Mouse (Mus musculus): ENCODE results near the gene Stk40. TPM values are rescaled to one million over a fixed set of nuclear protein-coding genes. Genes with fewer than 3 reads are reported as not detected.

The Stk40 gene
- polyA plus RNA-seq, 1 experiment from 2014 or later = 40.7 TPM

DNA sequence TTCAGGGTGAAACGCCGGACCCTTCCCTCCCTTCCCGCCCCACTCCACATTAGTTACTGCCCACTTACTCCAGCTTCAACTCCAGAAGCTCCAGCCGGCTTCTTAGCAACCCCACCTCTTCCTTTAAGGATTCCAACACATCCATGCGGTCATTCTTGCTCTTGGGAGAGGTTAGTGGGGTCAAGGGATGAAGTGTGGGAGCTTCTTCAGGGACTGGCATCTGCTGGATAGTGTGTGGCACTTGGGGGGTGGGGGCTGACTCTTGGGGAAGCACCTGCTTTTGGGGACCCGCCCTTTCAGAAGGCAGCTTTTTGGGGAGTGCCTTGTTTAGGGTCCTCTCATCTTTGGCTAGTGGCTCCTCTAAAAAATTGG lies 47.2 kb downstream of the Stk40 start:
- peak overlapping the region; percentile 47 for H3K4me3 ChIP-seq
- 36% methylated on average over 6 of the region's 6 CpGs for WGBS
- no peak for ATAC-seq (ENCODE audit: borderline replicate concordance, extremely low read depth, low FRiP score, low TSS enrichment)
- peaks cover 19% of the 10 kb centered on the region; the same call in 1 of the 2 replicates for H3K36me3 ChIP-seq
- H3K4me2 ChIP-seq = peak overlapping the region; percentile 60
- peak overlapping the region; percentile 20; the same call in 1 of the 2 replicates for H3K9ac ChIP-seq
- H3K4me1 ChIP-seq = peaks cover 67% of the 10 kb centered on the region
- no peaks in the 10 kb centered on the region for H3K9me3 ChIP-seq
- H3K27ac ChIP-seq = peak overlapping the region; percentile 98
- H3K27me3 ChIP-seq = no peaks in the 10 kb centered on the region

DNA sequence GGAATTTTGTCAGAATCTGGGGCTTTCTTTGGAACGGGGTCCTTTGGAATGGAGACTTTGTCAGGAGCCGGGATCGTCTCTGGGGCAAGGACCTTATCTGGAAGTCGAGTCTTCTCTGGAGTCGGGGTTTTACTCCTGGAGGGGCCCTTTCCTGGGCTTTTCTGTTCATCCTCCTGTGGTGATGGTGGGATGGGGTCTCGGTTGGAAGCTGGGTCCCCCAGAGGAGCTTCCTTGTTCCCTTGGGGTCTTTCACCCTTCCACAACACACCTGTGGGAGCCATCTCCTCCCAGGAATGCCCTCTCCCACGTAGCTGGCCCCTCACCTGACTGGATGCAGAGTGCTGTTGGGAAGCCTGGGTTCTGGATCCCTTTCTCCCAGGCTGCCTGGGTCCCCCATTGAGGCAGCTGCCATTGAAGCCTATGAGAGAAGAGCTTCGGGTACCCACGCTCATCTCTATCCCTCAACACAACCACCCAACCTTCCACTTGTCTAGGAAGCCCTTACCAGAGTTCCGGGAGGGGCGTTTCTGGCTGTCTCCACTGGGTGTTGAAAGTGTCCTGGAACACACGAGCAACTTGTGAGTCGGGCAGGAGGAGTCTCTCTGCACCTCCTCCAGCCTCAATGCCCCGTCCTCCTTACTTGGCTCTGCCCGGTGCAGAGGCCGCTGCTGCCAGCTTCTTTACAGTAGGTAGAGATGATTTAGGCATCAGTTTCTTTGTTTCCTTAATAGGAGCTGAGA lies 48.1 kb downstream of the Stk40 start:
- H3K4me1 ChIP-seq = peaks cover 66% of the 10 kb centered on the region

DNA sequence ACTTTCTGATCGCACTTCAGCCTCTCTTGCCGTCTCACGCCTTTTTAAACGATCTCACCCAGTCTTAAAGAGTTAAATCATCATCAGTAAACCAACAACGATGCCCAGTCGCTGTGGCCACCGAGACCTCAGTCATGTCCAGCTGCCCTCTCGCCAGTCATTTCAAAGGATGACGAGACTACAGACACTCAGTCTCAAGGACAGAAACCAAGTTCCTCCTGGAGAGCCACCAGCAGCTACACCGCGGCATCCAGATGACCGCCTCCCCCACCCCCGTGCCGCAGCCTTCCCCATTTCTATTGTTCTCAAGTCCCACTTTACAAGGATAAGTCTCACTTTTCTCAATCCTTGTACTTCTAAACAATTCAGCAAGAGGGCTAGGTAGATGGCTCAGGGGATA lies 49.1 kb downstream of the Stk40 start:
- Histone ChIP-seq H3K9ac (no peak overlapping the region), H3K27me3 (no peaks in the 10 kb centered on the region), H3K27ac (no peak overlapping the region), H3K4me3 (no peak overlapping the region), H3K4me1 (peaks cover 56% of the 10 kb centered on the region), H3K4me2 (no peak overlapping the region), H3K9me3 (no peaks in the 10 kb centered on the region), H3K36me3 (peaks cover 19% of the 10 kb centered on the region; the same call in 1 of the 2 replicates)
- 47% methylated on average over 14 of the region's 14 CpGs for WGBS
- ATAC-seq (ENCODE audit: borderline replicate concordance, extremely low read depth, low FRiP score, low TSS enrichment) = no peak

More for the DNA sequence above, 48.1 kb downstream of the Stk40 start:
- no peak for ATAC-seq (ENCODE audit: borderline replicate concordance, extremely low read depth, low FRiP score, low TSS enrichment)
- Histone ChIP-seq H3K36me3 (peaks cover 19% of the 10 kb centered on the region; the same call in 1 of the 2 replicates), H3K27ac (no peak overlapping the region), H3K4me2 (0 out of 2 replicates have a peak overlapping the region, but pooled peaks have one; percentile 60), H3K27me3 (no peaks in the 10 kb centered on the region), H3K9me3 (no peaks in the 10 kb centered on the region), H3K9ac (0 out of 2 replicates have a peak overlapping the region, but pooled peaks have one; percentile 20), H3K4me3 (no peak overlapping the region)
- WGBS = 79% methylated on average over 16 of the region's 16 CpGs

DNA sequence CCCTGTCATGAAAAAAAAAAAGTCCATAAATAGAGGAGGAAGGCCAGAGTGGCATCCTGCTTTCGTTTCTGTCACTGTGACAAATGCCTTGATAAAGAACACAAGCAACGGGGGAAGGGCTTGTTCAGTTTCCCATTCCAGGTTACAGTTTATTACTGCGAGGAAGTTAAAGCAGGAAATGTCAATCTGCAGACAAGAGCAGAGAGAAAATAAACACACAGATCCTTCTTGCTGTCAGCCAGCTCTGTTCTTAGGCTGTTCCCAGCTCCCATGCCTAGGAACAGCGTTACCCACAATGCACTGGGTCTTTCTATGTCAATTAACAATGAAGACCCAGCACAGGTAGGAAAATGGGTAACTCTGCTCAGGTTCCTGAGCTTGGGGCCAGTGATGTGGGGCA lies 51.4 kb downstream of the Stk40 start:
- Histone ChIP-seq H3K4me1 (peaks cover 53% of the 10 kb centered on the region), H3K4me3 (no peak overlapping the region), H3K27ac (peak overlapping the region; percentile 78), H3K36me3 (peaks cover 19% of the 10 kb centered on the region; the same call in 1 of the 2 replicates), H3K9ac (no peak overlapping the region), H3K4me2 (no peak overlapping the region), H3K9me3 (no peaks in the 10 kb centered on the region), H3K27me3 (no peaks in the 10 kb centered on the region)
- no peak for ATAC-seq (ENCODE audit: borderline replicate concordance, extremely low read depth, low FRiP score, low TSS enrichment)
- 23% methylated on average over 4 of the region's 4 CpGs for WGBS

DNA sequence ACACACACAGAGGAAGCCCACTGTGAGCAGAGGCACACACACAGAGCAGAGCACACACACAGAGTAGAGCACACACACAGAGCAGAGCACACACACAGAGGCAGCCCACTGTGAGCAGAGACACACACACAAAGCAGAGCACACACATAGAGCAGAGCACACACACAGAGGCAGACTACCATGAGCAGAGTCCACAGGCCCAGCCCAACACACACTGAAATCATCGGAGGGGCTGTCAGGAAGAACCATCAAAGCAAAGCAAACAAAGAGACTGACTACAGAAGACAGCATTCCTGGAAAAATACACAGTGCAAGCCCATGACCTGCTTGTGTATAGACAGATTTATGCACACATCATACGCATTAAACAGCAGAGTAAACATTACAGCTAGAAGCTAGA lies 52.1 kb downstream of the Stk40 start:
- ATAC-seq (ENCODE audit: borderline replicate concordance, extremely low read depth, low FRiP score, low TSS enrichment) = peak; percentile 6; the same call in 1 of the 2 replicates
- Histone ChIP-seq H3K27me3 (no peaks in the 10 kb centered on the region), H3K9ac (no peak overlapping the region), H3K4me2 (no peak overlapping the region), H3K36me3 (peaks cover 19% of the 10 kb centered on the region; the same call in 1 of the 2 replicates), H3K4me1 (peaks cover 46% of the 10 kb centered on the region), H3K4me3 (no peak overlapping the region), H3K9me3 (no peaks in the 10 kb centered on the region), H3K27ac (peak overlapping the region; percentile 78)
- 21% methylated on average over 2 of the region's 2 CpGs for WGBS

DNA sequence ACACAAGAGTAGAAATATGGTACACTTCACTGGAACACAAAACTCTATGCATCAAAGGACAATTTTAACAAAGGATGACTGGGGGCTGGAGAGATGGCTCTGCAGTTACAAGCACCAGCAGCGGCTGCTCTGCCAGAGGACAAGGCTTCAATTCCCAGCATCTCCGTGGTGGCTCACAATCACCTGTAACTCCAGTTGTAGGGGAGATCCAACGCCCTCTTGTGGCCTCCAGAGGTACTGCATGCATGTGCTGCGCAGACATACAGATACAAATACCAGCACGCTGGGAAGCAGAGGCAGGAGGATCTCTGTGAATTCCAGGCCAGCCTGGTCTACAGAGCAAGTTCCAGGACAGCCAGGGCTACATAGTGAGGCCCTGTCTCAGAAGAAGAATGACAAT lies 52.9 kb downstream of the Stk40 start:
- peaks cover 40% of the 10 kb centered on the region for H3K4me1 ChIP-seq
- H3K27me3 ChIP-seq = no peaks in the 10 kb centered on the region
- no peak for ATAC-seq (ENCODE audit: borderline replicate concordance, extremely low read depth, low FRiP score, low TSS enrichment)
- H3K36me3 ChIP-seq = peaks cover 12% of the 10 kb centered on the region; the same call in 1 of the 2 replicates
- no peak overlapping the region for H3K4me2 ChIP-seq
- H3K4me3 ChIP-seq = no peak overlapping the region
- 66% methylated on average over 5 of the region's 5 CpGs for WGBS
- no peak overlapping the region for H3K9ac ChIP-seq
- H3K9me3 ChIP-seq = no peaks in the 10 kb centered on the region
- peak overlapping the region; percentile 78; the same call in 1 of the 2 replicates for H3K27ac ChIP-seq

DNA sequence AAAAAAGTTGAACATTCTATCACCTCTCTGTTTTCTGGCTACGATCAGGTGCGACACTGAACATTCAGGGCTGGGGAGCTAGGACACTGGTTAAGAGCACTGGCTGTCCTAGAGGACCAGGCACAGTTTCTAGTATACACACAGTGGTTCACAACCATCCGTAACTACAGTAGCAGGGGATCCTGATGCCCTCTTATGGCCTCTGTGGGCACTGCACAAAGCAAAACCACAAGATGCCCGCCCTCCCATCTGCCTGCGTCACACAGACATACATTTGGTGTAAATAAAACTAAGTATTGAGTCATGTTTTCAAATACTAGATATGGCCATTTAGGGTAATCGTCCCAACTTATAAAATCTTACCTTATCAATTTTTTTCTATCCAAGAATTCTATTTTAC lies 53.8 kb downstream of the Stk40 start:
- H3K36me3 ChIP-seq = peaks cover 3% of the 10 kb centered on the region; the same call in 1 of the 2 replicates
- no peak overlapping the region for H3K9ac ChIP-seq
- H3K4me3 ChIP-seq = no peak overlapping the region
- no peaks in the 10 kb centered on the region for H3K27me3 ChIP-seq
- H3K4me1 ChIP-seq = peaks cover 41% of the 10 kb centered on the region
- no peak overlapping the region for H3K27ac ChIP-seq
- no peaks in the 10 kb centered on the region for H3K9me3 ChIP-seq
- no peak for ATAC-seq (ENCODE audit: borderline replicate concordance, extremely low read depth, low FRiP score, low TSS enrichment)
- 85% methylated on average over 6 of the region's 6 CpGs for WGBS
- H3K4me2 ChIP-seq = no peak overlapping the region

DNA sequence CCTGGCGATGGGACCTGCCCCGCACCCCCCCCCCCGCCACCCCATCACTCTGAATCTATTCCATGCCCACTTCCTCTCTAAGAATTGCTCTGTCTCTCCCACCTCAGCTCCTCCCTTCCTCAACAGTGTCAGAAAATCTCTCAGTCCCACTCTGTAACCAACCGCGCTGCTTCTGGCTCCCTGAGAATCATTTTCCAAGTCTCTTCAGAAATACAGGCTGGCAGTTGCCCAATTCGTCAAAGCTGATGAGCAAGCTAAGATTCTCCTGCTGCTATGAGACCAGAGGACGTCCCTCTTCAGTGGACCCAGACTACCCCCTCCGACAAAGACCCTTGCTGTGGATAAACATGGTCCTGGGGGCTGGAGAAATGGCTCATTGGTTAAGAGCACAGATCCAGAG lies 55.7 kb downstream of the Stk40 start:
- Histone ChIP-seq H3K27ac (no peak overlapping the region; the same call in 1 of the 2 replicates), H3K4me1 (peaks cover 50% of the 10 kb centered on the region), H3K27me3 (no peaks in the 10 kb centered on the region), H3K4me2 (no peak overlapping the region), H3K9me3 (no peaks in the 10 kb centered on the region), H3K9ac (no peak overlapping the region), H3K4me3 (no peak overlapping the region), H3K36me3 (no peaks in the 10 kb centered on the region)
- 60% methylated on average over 8 of the region's 8 CpGs for WGBS
- ATAC-seq (ENCODE audit: borderline replicate concordance, extremely low read depth, low FRiP score, low TSS enrichment) = no peak

DNA sequence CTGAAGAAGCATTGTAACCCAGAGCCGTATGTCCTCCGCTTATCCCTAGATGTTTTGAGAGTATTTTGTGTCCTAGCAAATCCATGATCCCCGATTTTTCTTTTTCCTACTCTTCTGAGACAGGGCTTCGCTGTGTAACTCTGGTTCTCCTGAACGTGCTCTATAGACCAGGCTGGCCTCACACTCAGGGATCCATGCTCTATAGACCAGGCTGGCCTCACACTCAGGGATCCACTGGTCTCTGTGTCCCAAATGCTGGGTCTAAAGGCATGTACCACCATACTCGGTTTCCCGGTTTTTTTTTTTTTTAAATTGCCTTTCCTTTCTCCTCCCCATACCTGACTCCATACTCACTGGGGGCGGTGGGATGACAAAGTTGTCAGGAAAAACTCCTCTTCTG lies 57.2 kb downstream of the Stk40 start:
- 87% methylated on average over 8 of the region's 8 CpGs for WGBS

DNA sequence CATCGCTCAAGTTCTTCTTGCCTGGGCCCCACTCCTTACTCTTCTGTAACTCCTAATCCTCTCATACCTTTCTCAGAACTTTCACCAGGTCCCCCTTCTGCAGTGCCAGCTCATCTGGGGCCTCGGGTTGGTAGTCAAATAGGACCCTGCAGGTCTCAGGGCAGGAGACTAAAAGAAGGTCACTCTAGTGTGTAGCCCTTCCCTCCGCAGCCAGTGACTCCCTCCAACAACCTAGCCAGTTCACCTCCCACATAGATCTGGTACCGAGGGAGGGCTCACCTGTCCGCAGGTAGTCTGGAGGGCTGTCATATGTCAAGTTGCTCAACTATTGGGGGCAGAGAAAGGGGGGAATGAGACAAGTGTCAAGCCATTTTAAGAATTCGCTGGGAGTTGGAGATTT lies 57.7 kb downstream of the Stk40 start:
- no peaks in the 10 kb centered on the region for H3K9me3 ChIP-seq
- WGBS = 83% methylated on average over 6 of the region's 6 CpGs
- H3K27ac ChIP-seq = no peak overlapping the region
- H3K9ac ChIP-seq = no peak overlapping the region
- peaks cover 11% of the 10 kb centered on the region for H3K36me3 ChIP-seq
- ATAC-seq (ENCODE audit: borderline replicate concordance, extremely low read depth, low FRiP score, low TSS enrichment) = no peak
- no peak overlapping the region for H3K4me3 ChIP-seq
- H3K4me1 ChIP-seq = peaks cover 33% of the 10 kb centered on the region
- H3K27me3 ChIP-seq = no peaks in the 10 kb centered on the region
- no peak overlapping the region for H3K4me2 ChIP-seq

More for the DNA sequence above, 57.2 kb downstream of the Stk40 start:
- Histone ChIP-seq H3K9ac (no peak overlapping the region), H3K27me3 (no peaks in the 10 kb centered on the region), H3K4me2 (no peak overlapping the region), H3K36me3 (peaks cover 6% of the 10 kb centered on the region), H3K4me3 (no peak overlapping the region), H3K4me1 (peaks cover 37% of the 10 kb centered on the region), H3K9me3 (no peaks in the 10 kb centered on the region), H3K27ac (no peak overlapping the region)
- ATAC-seq (ENCODE audit: borderline replicate concordance, extremely low read depth, low FRiP score, low TSS enrichment) = no peak

DNA sequence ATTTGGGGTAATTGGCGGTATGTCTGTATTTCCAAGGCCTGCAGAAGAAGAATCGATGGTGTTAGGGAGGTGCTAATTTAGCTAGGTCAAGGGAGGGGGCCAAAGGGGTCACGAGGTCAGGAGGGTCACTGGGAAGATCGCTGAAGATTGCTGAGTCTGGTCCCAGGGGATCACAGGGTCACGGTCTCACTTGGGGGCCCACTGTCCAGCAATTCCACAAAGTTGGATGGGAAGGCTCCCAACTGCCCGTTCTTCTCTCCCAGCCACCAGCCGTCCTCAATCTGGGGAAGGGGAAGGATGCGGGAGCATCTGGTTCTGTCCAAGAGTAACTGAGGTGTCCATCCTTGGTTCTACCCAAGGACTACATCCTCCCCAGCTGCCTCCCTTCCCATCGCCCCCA lies 58.2 kb downstream of the Stk40 start:
- Histone ChIP-seq H3K9ac (peak overlapping the region; percentile 61; the same call in 1 of the 2 replicates), H3K9me3 (no peaks in the 10 kb centered on the region), H3K4me2 (peak overlapping the region; percentile 96), H3K27ac (peak overlapping the region; percentile 89; the same call in 1 of the 2 replicates), H3K4me3 (peak overlapping the region; percentile 55), H3K4me1 (peaks cover 30% of the 10 kb centered on the region), H3K27me3 (no peaks in the 10 kb centered on the region), H3K36me3 (peaks cover 16% of the 10 kb centered on the region)
- ATAC-seq (ENCODE audit: borderline replicate concordance, extremely low read depth, low FRiP score, low TSS enrichment) = peak; percentile 16
- WGBS = 63% methylated on average over 9 of the region's 9 CpGs

DNA sequence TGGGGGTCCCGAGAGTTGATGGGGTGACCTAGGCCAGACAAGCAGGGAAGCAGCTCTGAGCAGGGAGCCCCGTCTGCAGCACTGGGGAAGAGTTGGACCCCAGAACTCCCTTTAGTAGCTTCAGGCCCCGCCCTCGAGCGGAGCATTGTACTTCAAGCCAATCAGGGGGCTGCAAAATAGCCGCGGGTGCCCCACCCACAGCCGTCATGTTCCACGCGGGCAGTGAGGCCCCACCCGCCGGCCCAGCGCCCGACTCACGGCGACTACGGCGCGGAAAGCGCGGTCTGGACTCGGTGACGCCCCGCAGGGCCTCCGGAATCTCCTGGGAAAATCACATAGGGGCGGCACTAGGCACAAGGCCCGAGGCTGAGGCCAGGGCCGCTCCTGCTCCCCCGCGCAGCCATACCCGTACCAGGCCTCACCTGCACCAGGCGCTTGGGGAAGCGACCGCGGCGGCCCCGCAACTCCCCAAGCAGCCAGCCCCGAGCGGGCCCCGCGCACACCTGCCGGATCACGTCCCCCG lies 58.8 kb downstream of the Stk40 start:
- peak overlapping the region; percentile 61 for H3K9ac ChIP-seq
- H3K9me3 ChIP-seq = no peaks in the 10 kb centered on the region
- H3K27ac ChIP-seq = peak overlapping the region; percentile 89
- peaks cover 20% of the 10 kb centered on the region for H3K36me3 ChIP-seq
- H3K4me2 ChIP-seq = peak overlapping the region; percentile 96
- peaks cover 30% of the 10 kb centered on the region for H3K4me1 ChIP-seq
- peak overlapping the region; percentile 55 for H3K4me3 ChIP-seq
- ATAC-seq (ENCODE audit: borderline replicate concordance, extremely low read depth, low FRiP score, low TSS enrichment) = peak; percentile 93
- no peaks in the 10 kb centered on the region for H3K27me3 ChIP-seq
- WGBS = under 1% methylated on average over 44 of the region's 44 CpGs

Measured in lung, embryonic 15.5 days (tissue).